Mouse (Mus musculus): Measurements from ENCODE around the gene Dll3.

Gene Dll3

GRCm38 (mm10) chr7:28309737-28310136 is 7.7 kb upstream of the Dll3 start:
- ATAC-seq (ENCODE audit: low TSS enrichment): no peak

- no peak for ATAC-seq (ENCODE audit: low TSS enrichment)
Measured at GRCm38 (mm10) chr7:28306216-28306615, 4.2 kb upstream of the Dll3 start.

- no peak for ATAC-seq (ENCODE audit: low TSS enrichment)
Measured at GRCm38 (mm10) chr7:28305641-28306040, 3.6 kb upstream of the Dll3 start.

GRCm38 (mm10) chr7:28298837-28299625 is 3.0 kb downstream of the Dll3 start:
- ATAC-seq (ENCODE audit: low TSS enrichment): peak; percentile 62; the same call in 1 of the 2 replicates

- 0 out of 2 replicates have a peak, but pooled peaks have one; percentile 34 for ATAC-seq (ENCODE audit: low TSS enrichment)
Measured at GRCm38 (mm10) chr7:28294481-28294880, 7.6 kb downstream of the Dll3 start.

GRCm38 (mm10) chr7:28290638-28291590 is 11.1 kb downstream of the Dll3 start, which contains the start of gene Selenov:
Gene Selenov, minus strand, starts transcription at chr7:28291186.
- peak; percentile 79 for ATAC-seq (ENCODE audit: low TSS enrichment)

GRCm38 (mm10) chr7:28290165-28290564 is 11.9 kb downstream of the Dll3 start:
- ATAC-seq (ENCODE audit: low TSS enrichment): no peak

- ATAC-seq (ENCODE audit: low TSS enrichment): no peak
Measured at GRCm38 (mm10) chr7:28280630-28281029, 21.4 kb downstream of the Dll3 start.

GRCm38 (mm10) chr7:28278279-28278652 is 23.8 kb downstream of the Dll3 start:
- no peak for ATAC-seq (ENCODE audit: low TSS enrichment)

- ATAC-seq (ENCODE audit: low TSS enrichment): peak; percentile 88
Measured at GRCm38 (mm10) chr7:28277615-28278278, 24.3 kb downstream of the Dll3 start, which contains the start of gene Eid2b. Gene Eid2b, plus strand, starts transcription at chr7:28277739.

- no peak for ATAC-seq (ENCODE audit: low TSS enrichment)
Measured at GRCm38 (mm10) chr7:28277237-28277614, 24.8 kb downstream of the Dll3 start.

- ATAC-seq (ENCODE audit: low TSS enrichment): no peak
Measured at GRCm38 (mm10) chr7:28271761-28272160, 30.3 kb downstream of the Dll3 start.

GRCm38 (mm10) chr7:28269355-28269754 is 32.7 kb downstream of the Dll3 start:
- no peak for ATAC-seq (ENCODE audit: low TSS enrichment)

GRCm38 (mm10) chr7:28268576-28268975 is 33.5 kb downstream of the Dll3 start:
- ATAC-seq (ENCODE audit: low TSS enrichment): no peak

- peak; percentile 72 for ATAC-seq (ENCODE audit: low TSS enrichment)
Measured at GRCm38 (mm10) chr7:28268042-28268531, 34.0 kb downstream of the Dll3 start.

- peak; percentile 96 for ATAC-seq (ENCODE audit: low TSS enrichment)
Measured at GRCm38 (mm10) chr7:28267129-28268041, 34.7 kb downstream of the Dll3 start, which contains the start of gene Eid2. Gene Eid2, plus strand, starts transcription at chr7:28267881.

- ATAC-seq (ENCODE audit: low TSS enrichment): no peak
Measured at GRCm38 (mm10) chr7:28265391-28265790, 36.6 kb downstream of the Dll3 start.

GRCm38 (mm10) chr7:28263786-28264185 is 38.3 kb downstream of the Dll3 start:
- peak; percentile 52; the same call in 1 of the 2 replicates for ATAC-seq (ENCODE audit: low TSS enrichment)

- no peak for ATAC-seq (ENCODE audit: low TSS enrichment)
Measured at GRCm38 (mm10) chr7:28262861-28263260, 39.2 kb downstream of the Dll3 start.

- ATAC-seq (ENCODE audit: low TSS enrichment): no peak
Measured at GRCm38 (mm10) chr7:28255476-28255875, 46.6 kb downstream of the Dll3 start.

- ATAC-seq (ENCODE audit: low TSS enrichment): no peak
Measured at GRCm38 (mm10) chr7:28254591-28254990, 47.4 kb downstream of the Dll3 start.
